Mouse (Mus musculus) gastrocnemius, adult 2 months (tissue): ENCODE results near the gene Mitf. TPM values are rescaled to one million over a fixed set of nuclear protein-coding genes. Genes with fewer than 3 reads are reported as not detected.

ENCODE experiments used
- DNase-seq: peaks from one replicate; pipeline ENCODE4 v3.0.0; 2022
- H3K27ac ChIP-seq: fragments of 200-600 bp; 2 replicates; pipeline ENCODE4 v1.8.1; 2022; ENCODE audit warnings: mild to moderate bottlenecking
- H3K4me3 ChIP-seq: fragments of 200-600 bp; 2 replicates; pipeline ENCODE4 v1.8.1; 2022; ENCODE audit warnings: mild to moderate bottlenecking, moderate library complexity
- CTCF ChIP-seq: fragments of 200-600 bp; IDR thresholded peaks from 2 replicates; pipeline ENCODE4 v1.8.1; 2022; ENCODE audit warnings: antibody characterized with exemption, mild to moderate bottlenecking, moderate library complexity
- intact Hi-C: fragments of 180-260 bp; cut with DNase I; formaldehyde crosslinking; loops from one replicate; pipeline ENCODE4 v1.15.1; 2025
- total RNA-seq, 2 experiments: library from RNA; stranded (reverse); gene quantifications; 2 replicates each; pipeline ENCODE4 v1.2.3; 2021

The Mitf gene
- total RNA-seq, 2 experiments from 2014 or later, result 14.4 to 21.6 TPM

DNA sequence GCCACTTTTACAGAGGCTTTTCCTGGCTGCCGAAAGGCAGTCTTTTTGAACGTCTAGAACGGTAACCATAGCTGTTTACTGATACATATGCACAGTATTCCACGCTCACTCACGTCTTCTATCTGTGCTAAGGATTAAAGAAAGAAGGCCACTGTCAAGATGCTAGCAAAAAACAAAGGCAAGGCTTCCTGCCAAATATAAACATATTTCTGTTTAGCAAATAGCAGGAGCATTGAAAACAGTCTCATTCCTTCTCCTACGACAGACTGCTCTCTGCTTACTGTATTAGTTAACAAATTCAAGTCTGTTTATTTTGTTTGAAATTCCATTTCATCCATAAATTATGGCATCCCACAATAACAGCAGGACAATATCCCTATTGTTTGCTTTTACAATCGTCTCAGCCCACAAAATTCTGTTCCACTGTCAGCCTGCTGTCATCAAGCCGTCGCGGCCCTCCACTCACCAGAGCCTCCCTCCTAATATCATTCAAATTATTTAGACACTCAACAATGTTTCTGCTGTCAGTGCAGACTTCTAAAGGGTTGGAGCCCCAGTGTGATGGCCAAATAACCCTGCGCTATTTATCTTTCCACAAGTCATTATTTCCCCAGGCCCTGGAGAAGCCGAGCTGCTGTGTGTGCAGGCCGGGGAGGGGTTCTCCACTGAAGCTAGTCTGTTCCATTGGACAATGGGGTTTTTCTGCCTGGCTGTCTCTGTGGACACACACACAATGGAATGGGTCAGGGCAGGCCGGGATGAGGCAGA, 242.0 kb downstream of the Mitf start:
- TF ChIP-seq CTCF, result no peak
- no peak for DNase-seq
- intact Hi-C loops, result no loop called here
- no peak overlapping the region for H3K27ac ChIP-seq
- H3K4me3 ChIP-seq, result no peak overlapping the region

DNA sequence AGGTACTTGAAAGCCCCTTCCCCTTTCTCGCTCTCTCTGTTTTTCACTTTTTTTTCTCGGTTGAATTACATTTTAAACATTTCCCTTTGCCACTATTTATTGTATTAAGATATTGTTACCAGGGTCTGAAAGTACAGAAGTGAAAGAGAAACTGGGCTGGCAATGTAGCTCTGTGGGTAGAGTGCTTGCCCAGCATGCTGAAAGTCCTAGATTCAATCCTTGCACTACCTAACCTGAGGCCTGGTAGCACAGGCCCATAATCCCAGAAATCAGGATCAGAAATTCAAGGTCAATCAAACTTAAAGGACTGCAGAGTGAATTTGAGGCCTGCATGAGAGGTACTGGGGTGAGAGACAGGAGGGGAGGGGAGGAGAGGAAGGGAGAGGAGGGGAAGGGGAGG, 242.7 kb downstream of the Mitf start:
- Histone ChIP-seq H3K4me3 (no peak overlapping the region), H3K27ac (no peak overlapping the region)
- TF ChIP-seq CTCF, result no peak
- intact Hi-C loops, result no loop called here
- DNase-seq, result no peak

DNA sequence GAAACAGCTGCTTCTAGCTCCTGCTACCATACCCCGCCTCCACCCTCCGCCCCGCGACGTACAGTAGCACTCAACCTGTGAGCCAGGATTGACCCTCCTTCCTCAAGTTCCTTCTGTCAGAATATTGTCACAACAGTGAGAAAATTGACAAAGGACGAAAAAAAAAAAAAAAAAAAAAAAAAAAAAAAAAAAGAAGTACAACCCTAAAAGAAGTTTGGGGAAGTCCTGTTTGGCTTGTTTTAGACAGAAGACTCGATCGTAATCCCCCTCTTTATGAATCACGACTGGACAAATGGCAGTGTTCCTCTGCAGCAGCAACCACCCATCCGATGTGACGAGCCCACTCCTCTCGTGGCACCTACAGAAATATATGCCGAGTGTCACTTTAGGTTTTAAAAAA, 255.0 kb downstream of the Mitf start:
- TF ChIP-seq CTCF, result no peak

GRCm38 (mm10) chr6:98064926-98065325, 258.1 kb downstream of the Mitf start:
- no peak overlapping the region for H3K4me3 ChIP-seq
- DNase-seq, result no peak
- H3K27ac ChIP-seq, result no peak overlapping the region
- TF ChIP-seq CTCF, result no peak
- intact Hi-C loops, result no loop called here

More for the DNA sequence above, 255.0 kb downstream of the Mitf start:
- no peak overlapping the region for H3K4me3 ChIP-seq
- no peak overlapping the region for H3K27ac ChIP-seq
- intact Hi-C loops, result no loop called here
- no peak for DNase-seq

GRCm38 (mm10) chr6:98066420-98066819, 259.6 kb downstream of the Mitf start:
- Histone ChIP-seq H3K4me3 (no peak overlapping the region), H3K27ac (no peak overlapping the region)
- intact Hi-C loops, result no loop called here
- no peak for TF ChIP-seq CTCF
- no peak for DNase-seq

Other genes with a start within 250 kb of the Mitf start
- gene Frmd4b, start 189.5 kb upstream of the Mitf start, total RNA-seq, result 1 to 10 TPM; 6.7 to 7.0 TPM